Mouse (Mus musculus): ENCODE measurements at regions not wholly inside any gene's neighbourhood (a gene's known extent, or its start where the extent isn't known, plus 50 kb on each side); places are given as distances from the start of the nearest gene placed in this dataset.
"Not testable (repeated sequence)": the region's sequence is repeated elsewhere in the genome, so short reads cannot be mapped to it uniquely, and the experiment has no call there.

DNA sequence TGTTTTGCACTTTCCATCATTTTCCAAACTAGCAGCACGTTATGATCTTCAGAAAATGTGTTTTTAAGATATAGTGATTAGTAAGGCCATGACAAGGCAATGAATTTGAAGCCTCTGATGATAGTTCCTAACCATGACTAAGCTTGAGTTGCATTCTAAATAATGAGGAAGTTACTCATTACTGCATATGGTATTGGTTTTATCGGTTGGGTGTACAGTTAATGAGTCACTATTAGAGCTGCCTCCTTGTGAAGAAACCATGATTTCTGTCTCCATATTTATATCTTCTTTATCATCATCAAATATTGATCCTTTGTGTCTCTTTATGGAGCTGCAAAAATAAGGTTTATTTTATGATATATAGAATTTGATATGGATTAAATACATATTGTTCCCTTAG lies 4763.5 kb upstream of the Gm7489 start:
- TF ChIP-seq POLR2A (IDR thresholded peaks at IDR 0.05; ENCODE audit: insufficient read depth, low read depth, low read length) (no peak), CTCF (IDR thresholded peaks at IDR 0.05) (no peak), EP300 (IDR thresholded peaks at IDR 0.05; ENCODE audit: insufficient read depth, low read depth, low read length) (no peak)
- no peak for DNase-seq
- WGBS = 64% methylated on average over 2 of the region's 2 CpGs
- H3K27me3 ChIP-seq (ENCODE audit: control insufficient read depth, insufficient read depth, low read length) = no peaks in the 10 kb centered on the region
- no peaks in the 10 kb centered on the region for H3K79me2 ChIP-seq (replicated peaks; ENCODE audit: control insufficient read depth, insufficient read depth, low read length)
- H3K27ac ChIP-seq = no peak overlapping the region
- no peak overlapping the region for H3K4me3 ChIP-seq
- no peaks in the 10 kb centered on the region for H3K36me3 ChIP-seq (ENCODE audit: control insufficient read depth, insufficient read depth, low read length)
- no peak overlapping the region for H3K9ac ChIP-seq (ENCODE audit: low read depth, low read length)
- no peaks in the 10 kb centered on the region for H3K4me1 ChIP-seq (ENCODE audit: control insufficient read depth, insufficient read depth, low read length)
- intact Hi-C loops (cut with DNase I) = no loop called here

DNA sequence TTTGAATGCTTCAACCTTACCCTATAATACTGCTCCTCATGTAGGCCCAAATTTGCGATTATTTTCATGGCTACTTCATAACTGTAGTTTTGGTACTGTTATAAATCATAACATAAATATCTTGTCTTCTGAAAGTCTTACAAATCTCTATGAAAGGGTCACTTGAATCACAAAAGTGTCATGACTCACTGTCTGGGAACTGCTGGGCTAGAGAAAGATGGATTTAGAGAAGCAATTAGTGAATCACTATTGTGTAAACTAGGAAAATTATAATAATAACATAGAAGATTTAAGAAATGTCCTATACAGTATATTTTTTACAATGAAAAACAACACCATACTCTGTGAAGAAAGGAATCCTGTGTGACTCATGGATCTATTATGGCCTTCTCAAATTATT lies 4738.3 kb upstream of the Gm7489 start:
- no peaks in the 10 kb centered on the region for H3K36me3 ChIP-seq (ENCODE audit: control insufficient read depth, insufficient read depth, low read length)
- no peaks in the 10 kb centered on the region for H3K4me1 ChIP-seq (ENCODE audit: control insufficient read depth, insufficient read depth, low read length)
- no peak overlapping the region for H3K27ac ChIP-seq
- no peaks in the 10 kb centered on the region for H3K79me2 ChIP-seq (replicated peaks; ENCODE audit: control insufficient read depth, insufficient read depth, low read length)
- TF ChIP-seq CTCF (IDR thresholded peaks at IDR 0.05) (no peak), EP300 (IDR thresholded peaks at IDR 0.05; ENCODE audit: insufficient read depth, low read depth, low read length) (no peak), POLR2A (IDR thresholded peaks at IDR 0.05; ENCODE audit: insufficient read depth, low read depth, low read length) (no peak)
- H3K27me3 ChIP-seq (ENCODE audit: control insufficient read depth, insufficient read depth, low read length) = no peaks in the 10 kb centered on the region
- no peak overlapping the region for H3K9ac ChIP-seq (ENCODE audit: low read depth, low read length)
- no peak for DNase-seq
- intact Hi-C loops (cut with DNase I) = no loop called here
- 65% methylated on average over 1 of the region's 1 CpGs for WGBS
- no peak overlapping the region for H3K4me3 ChIP-seq

DNA sequence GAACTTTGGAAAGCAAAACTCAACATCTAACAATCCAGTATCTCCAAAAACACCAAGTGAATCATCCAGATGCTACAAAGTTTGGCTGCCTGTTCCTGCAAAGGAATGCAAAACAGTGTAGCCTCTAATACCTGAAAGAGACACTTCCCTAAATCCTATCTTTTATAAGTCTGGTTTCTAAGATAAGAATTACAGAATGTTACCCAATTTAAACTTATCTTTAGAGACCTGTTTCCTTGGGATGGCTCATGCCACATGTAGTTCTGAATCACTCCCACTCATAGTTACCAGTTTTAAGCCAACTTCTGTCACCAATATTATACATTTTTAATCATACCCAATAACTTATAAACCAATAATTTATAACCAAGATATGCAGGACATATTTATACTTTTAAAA lies 4732.7 kb upstream of the Gm7489 start:
- Histone ChIP-seq H3K4me3 (no peak overlapping the region), H3K36me3 (ENCODE audit: control insufficient read depth, insufficient read depth, low read length) (no peaks in the 10 kb centered on the region), H3K9ac (ENCODE audit: low read depth, low read length) (no peak overlapping the region), H3K27me3 (ENCODE audit: control insufficient read depth, insufficient read depth, low read length) (no peaks in the 10 kb centered on the region), H3K4me1 (ENCODE audit: control insufficient read depth, insufficient read depth, low read length) (no peaks in the 10 kb centered on the region), H3K79me2 (replicated peaks; ENCODE audit: control insufficient read depth, insufficient read depth, low read length) (no peaks in the 10 kb centered on the region), H3K27ac (no peak overlapping the region)
- no peak for DNase-seq
- intact Hi-C loops (cut with DNase I) = no loop called here
- TF ChIP-seq POLR2A (IDR thresholded peaks at IDR 0.05; ENCODE audit: insufficient read depth, low read depth, low read length) (no peak), CTCF (IDR thresholded peaks at IDR 0.05) (no peak), EP300 (IDR thresholded peaks at IDR 0.05; ENCODE audit: insufficient read depth, low read depth, low read length) (no peak)

DNA sequence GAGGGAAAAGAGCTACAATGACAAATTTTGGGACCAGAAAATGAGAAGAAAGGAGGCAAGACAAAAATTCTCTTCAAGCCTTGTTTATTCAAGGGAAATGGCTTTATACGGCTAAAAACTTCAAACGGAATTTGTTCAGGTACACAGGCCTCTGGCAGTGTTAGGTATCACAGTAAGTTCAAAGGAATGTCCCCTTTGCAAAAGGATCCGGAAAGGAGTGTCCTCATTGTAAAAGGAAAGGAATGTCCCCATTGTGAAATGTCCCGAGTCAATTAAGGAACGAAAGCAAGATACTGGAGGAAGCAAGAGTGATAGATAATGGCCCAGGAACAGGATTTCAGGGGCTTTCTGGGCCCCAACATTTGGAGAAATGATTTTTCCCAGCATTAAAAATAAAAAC lies 4730.7 kb upstream of the Gm7489 start:
- Histone ChIP-seq H3K27me3 (ENCODE audit: control insufficient read depth, insufficient read depth, low read length) (no peaks in the 10 kb centered on the region), H3K36me3 (ENCODE audit: control insufficient read depth, insufficient read depth, low read length) (no peaks in the 10 kb centered on the region), H3K4me3 (no peak overlapping the region), H3K9ac (ENCODE audit: low read depth, low read length) (no peak overlapping the region), H3K79me2 (replicated peaks; ENCODE audit: control insufficient read depth, insufficient read depth, low read length) (no peaks in the 10 kb centered on the region), H3K4me1 (ENCODE audit: control insufficient read depth, insufficient read depth, low read length) (no peaks in the 10 kb centered on the region), H3K27ac (no peak overlapping the region)
- TF ChIP-seq POLR2A (IDR thresholded peaks at IDR 0.05; ENCODE audit: insufficient read depth, low read depth, low read length) (no peak), CTCF (IDR thresholded peaks at IDR 0.05) (no peak), EP300 (IDR thresholded peaks at IDR 0.05; ENCODE audit: insufficient read depth, low read depth, low read length) (no peak)
- intact Hi-C loops (cut with DNase I) = no loop called here
- WGBS = 59% methylated on average over 5 of the region's 5 CpGs
- no peak for DNase-seq

DNA sequence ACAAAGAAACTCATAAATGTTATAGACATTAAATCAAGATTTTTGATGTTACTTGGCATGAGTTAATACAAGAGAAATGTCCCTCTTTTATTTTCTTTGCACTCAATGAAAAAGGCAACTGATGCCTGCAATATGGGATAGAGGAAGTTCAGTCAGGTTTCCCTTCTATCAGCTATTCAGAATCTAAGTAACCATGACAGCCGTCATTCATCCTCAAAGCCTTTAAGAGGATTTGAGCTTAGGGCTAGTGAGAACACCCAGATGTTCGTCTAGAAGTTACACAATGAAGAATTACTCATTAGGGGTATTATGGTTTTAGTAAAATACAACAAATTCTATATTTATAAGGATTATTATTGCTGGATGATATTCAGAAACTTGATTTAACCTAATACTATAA lies 4693.2 kb upstream of the Gm7489 start:
- no peak for DNase-seq
- intact Hi-C loops (cut with DNase I) = no loop called here
- WGBS = 58% methylated on average over 2 of the region's 2 CpGs
- Histone ChIP-seq H3K79me2 (replicated peaks; ENCODE audit: control insufficient read depth, insufficient read depth, low read length) (no peaks in the 10 kb centered on the region), H3K4me1 (ENCODE audit: control insufficient read depth, insufficient read depth, low read length) (no peaks in the 10 kb centered on the region), H3K27ac (no peak overlapping the region), H3K36me3 (ENCODE audit: control insufficient read depth, insufficient read depth, low read length) (no peaks in the 10 kb centered on the region), H3K27me3 (ENCODE audit: control insufficient read depth, insufficient read depth, low read length) (no peaks in the 10 kb centered on the region), H3K9ac (ENCODE audit: low read depth, low read length) (no peak overlapping the region), H3K4me3 (no peak overlapping the region)
- no peak for TF ChIP-seq POLR2A (IDR thresholded peaks at IDR 0.05; ENCODE audit: insufficient read depth, low read depth, low read length)
- TF ChIP-seq CTCF (IDR thresholded peaks at IDR 0.05) = no peak
- no peak for TF ChIP-seq EP300 (IDR thresholded peaks at IDR 0.05; ENCODE audit: insufficient read depth, low read depth, low read length)

GRCm38 (mm10) chr15:49192571-49192970 lies 4692.1 kb upstream of the Gm7489 start:
- H3K27me3 ChIP-seq (ENCODE audit: control insufficient read depth, insufficient read depth, low read length); intact Hi-C loops (cut with DNase I); H3K27ac ChIP-seq; H3K36me3 ChIP-seq (ENCODE audit: control insufficient read depth, insufficient read depth, low read length); H3K9ac ChIP-seq (ENCODE audit: low read depth, low read length); H3K4me3 ChIP-seq; H3K79me2 ChIP-seq (replicated peaks; ENCODE audit: control insufficient read depth, insufficient read depth, low read length); H3K4me1 ChIP-seq (ENCODE audit: control insufficient read depth, insufficient read depth, low read length); DNase-seq: not testable (repeated sequence)
- 83% methylated on average over 4 of the region's 4 CpGs for WGBS

DNA sequence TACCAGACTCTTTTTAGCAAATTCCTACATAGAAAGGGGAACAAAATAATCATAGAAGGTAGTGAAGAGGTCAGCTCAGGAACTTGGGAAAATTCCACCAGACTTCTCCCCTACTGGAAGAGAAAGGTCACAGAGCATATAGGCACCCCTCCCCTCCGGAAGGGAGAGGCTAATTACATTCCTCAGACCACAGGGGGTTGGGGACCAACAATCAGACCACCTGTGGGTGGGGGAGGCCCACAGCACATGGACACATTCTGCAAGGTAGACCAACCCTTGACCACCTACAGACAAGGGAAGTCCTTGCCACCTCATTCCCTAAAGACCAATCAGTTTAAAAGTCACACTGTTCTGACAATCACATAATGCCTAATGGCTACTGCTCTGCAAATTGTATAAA lies 4655.6 kb upstream of the Gm7489 start:
- 48% methylated on average over 1 of the region's 1 CpGs for WGBS
- no peaks in the 10 kb centered on the region for H3K27me3 ChIP-seq (ENCODE audit: control insufficient read depth, insufficient read depth, low read length)
- no peak overlapping the region for H3K27ac ChIP-seq
- no peak overlapping the region for H3K9ac ChIP-seq (ENCODE audit: low read depth, low read length)
- H3K79me2 ChIP-seq (replicated peaks; ENCODE audit: control insufficient read depth, insufficient read depth, low read length) = no peaks in the 10 kb centered on the region
- no peaks in the 10 kb centered on the region for H3K36me3 ChIP-seq (ENCODE audit: control insufficient read depth, insufficient read depth, low read length)
- H3K4me1 ChIP-seq (ENCODE audit: control insufficient read depth, insufficient read depth, low read length) = no peaks in the 10 kb centered on the region
- intact Hi-C loops (cut with DNase I) = no loop called here
- no peak for DNase-seq
- TF ChIP-seq CTCF (IDR thresholded peaks at IDR 0.05) (no peak), POLR2A (IDR thresholded peaks at IDR 0.05; ENCODE audit: insufficient read depth, low read depth, low read length) (no peak), EP300 (IDR thresholded peaks at IDR 0.05; ENCODE audit: insufficient read depth, low read depth, low read length) (no peak)
- no peak overlapping the region for H3K4me3 ChIP-seq
